Mouse (Mus musculus) thymus, adult 2 months (tissue): ENCODE results near the gene Mcl1. TPM values are rescaled to one million over a fixed set of nuclear protein-coding genes. Genes with fewer than 3 reads are reported as not detected.

ENCODE experiments used
- DNase-seq: peaks from one replicate; pipeline ENCODE4 v3.0.0; 2021
- H3K27ac ChIP-seq: fragments of 200-500 bp; 2 replicates; pipeline ENCODE4 v1.5.1; 2012; ENCODE audit warnings: low read length, control low read depth; ENCODE audit not compliant: control insufficient read depth, insufficient read depth
- H3K27me3 ChIP-seq: fragments of 200-500 bp; 2 replicates; pipeline ENCODE4 v1.6.1; 2012; ENCODE audit warnings: mild to moderate bottlenecking, low read length, moderate library complexity, mixed read lengths; ENCODE audit not compliant: control insufficient read depth, insufficient read depth
- H3K36me3 ChIP-seq: fragments of 200-500 bp; 2 replicates; pipeline ENCODE4 v1.6.1; 2012; ENCODE audit warnings: mild to moderate bottlenecking, low read length, moderate library complexity; ENCODE audit not compliant: control insufficient read depth, insufficient read depth
- H3K4me1 ChIP-seq: fragments of 200-500 bp; replicated peaks from 2 replicates; pipeline ENCODE4 v1.6.1; 2012; ENCODE audit warnings: low read length; ENCODE audit not compliant: control insufficient read depth, insufficient read depth
- H3K4me3 ChIP-seq: fragments of 200-500 bp; 2 replicates; pipeline ENCODE4 v1.5.1; 2012; ENCODE audit warnings: mild to moderate bottlenecking, low read length, control low read depth, moderate library complexity; ENCODE audit not compliant: control insufficient read depth, insufficient read depth
- CTCF ChIP-seq: fragments of 200-500 bp; IDR thresholded peaks from 2 replicates; pipeline ENCODE4 v1.5.1; 2012; ENCODE audit warnings: mild to moderate bottlenecking, control low read depth, low read length, moderate library complexity, borderline replicate concordance; ENCODE audit not compliant: control insufficient read depth, poor library complexity, insufficient read depth; ENCODE audit errors: extremely low read depth
- POLR2A ChIP-seq: fragments of 200-500 bp; IDR thresholded peaks from 2 replicates; pipeline ENCODE4 v1.6.1; 2012; ENCODE audit warnings: mild to moderate bottlenecking, low read length, control low read depth, moderate library complexity; ENCODE audit not compliant: control insufficient read depth, poor library complexity, insufficient read depth; ENCODE audit errors: extremely low read depth
- WGBS: fragments of 180-500 bp; shearing (Covaris S2); methylation state at CpG from one replicate; pipeline ENCODE4 v1.1.7; 2018; 5-methylcytosine and 5-hydroxymethylcytosine counted together
- polyA plus RNA-seq: library from polyadenylated mRNA; depleted of rRNA; stranded (reverse); fragments of >200 nt; gene quantifications from 2 replicates; pipeline ENCODE4 v1.2.3, GENCODE M21; 2012

Gene Mcl1
- polyA plus RNA-seq, 1 experiment, result 145 TPM

- DNase-seq, result no peak
- Histone ChIP-seq H3K27ac (no peak overlapping the region), H3K4me3 (no peak overlapping the region), H3K36me3 (peaks cover 47% of the 10 kb centered on the region), H3K4me1 (no peaks in the 10 kb centered on the region; the same call in 1 of the 2 replicates), H3K27me3 (no peaks in the 10 kb centered on the region)
- WGBS, result 82% methylated on average over 4 of the region's 4 CpGs
- no peak for TF ChIP-seq POLR2A
- TF ChIP-seq CTCF, result no peak
Measured at GRCm38 (mm10) chr3:95635636-95636035, 23.0 kb upstream of the Mcl1 start.

- DNase-seq, result no peak
- WGBS, result 96% methylated on average over 4 of the region's 4 CpGs
- H3K4me1 ChIP-seq, result no peaks in the 10 kb centered on the region; the same call in 1 of the 2 replicates
- peaks cover 45% of the 10 kb centered on the region for H3K36me3 ChIP-seq
- H3K27ac ChIP-seq, result no peak overlapping the region
- H3K4me3 ChIP-seq, result no peak overlapping the region
- TF ChIP-seq POLR2A (no peak), CTCF (no peak)
- no peaks in the 10 kb centered on the region for H3K27me3 ChIP-seq
Measured at GRCm38 (mm10) chr3:95636072-95636471, 22.5 kb upstream of the Mcl1 start.

- H3K27ac ChIP-seq, result no peak overlapping the region
- 97% methylated on average over 1 of the region's 1 CpGs for WGBS
- no peaks in the 10 kb centered on the region for H3K27me3 ChIP-seq
- H3K4me1 ChIP-seq, result peaks cover 2% of the 10 kb centered on the region
- H3K4me3 ChIP-seq, result no peak overlapping the region
- no peak for DNase-seq
- TF ChIP-seq CTCF (no peak), POLR2A (no peak)
- peaks cover 18% of the 10 kb centered on the region for H3K36me3 ChIP-seq
Measured at GRCm38 (mm10) chr3:95639694-95640093, 18.9 kb upstream of the Mcl1 start.

GRCm38 (mm10) chr3:95643097-95643496 is 15.5 kb upstream of the Mcl1 start:
- no peak overlapping the region for H3K4me3 ChIP-seq
- H3K27ac ChIP-seq, result no peak overlapping the region
- H3K4me1 ChIP-seq, result peaks cover 8% of the 10 kb centered on the region
- no peaks in the 10 kb centered on the region for H3K36me3 ChIP-seq
- no peak for DNase-seq
- no peaks in the 10 kb centered on the region for H3K27me3 ChIP-seq
- WGBS, result 94% methylated on average over 7 of the region's 7 CpGs
- TF ChIP-seq POLR2A (no peak), CTCF (no peak)

- H3K36me3 ChIP-seq, result no peaks in the 10 kb centered on the region
- peak; percentile 63 for DNase-seq
- no peaks in the 10 kb centered on the region for H3K27me3 ChIP-seq
- H3K27ac ChIP-seq, result no peak overlapping the region
- no peak for TF ChIP-seq CTCF
- TF ChIP-seq POLR2A, result no peak
- no peak overlapping the region for H3K4me3 ChIP-seq
- peaks cover 10% of the 10 kb centered on the region for H3K4me1 ChIP-seq
- 39% methylated on average over 10 of the region's 10 CpGs for WGBS
Measured at GRCm38 (mm10) chr3:95645313-95646235, 13.0 kb upstream of the Mcl1 start.

GRCm38 (mm10) chr3:95648016-95648415 is 10.6 kb upstream of the Mcl1 start:
- DNase-seq, result no peak
- no peak for TF ChIP-seq POLR2A
- no peak for TF ChIP-seq CTCF
- H3K27me3 ChIP-seq, result no peaks in the 10 kb centered on the region
- H3K27ac ChIP-seq, result no peak overlapping the region
- H3K36me3 ChIP-seq, result no peaks in the 10 kb centered on the region
- 91% methylated on average over 5 of the region's 5 CpGs for WGBS
- no peak overlapping the region for H3K4me3 ChIP-seq
- peaks cover 20% of the 10 kb centered on the region for H3K4me1 ChIP-seq
